Mouse (Mus musculus): Measurements from ENCODE around the gene Hrg.
"Not testable (repeated sequence)": the region's sequence is repeated elsewhere in the genome, so short reads cannot be mapped to it uniquely, and the experiment has no call there.

DNA sequence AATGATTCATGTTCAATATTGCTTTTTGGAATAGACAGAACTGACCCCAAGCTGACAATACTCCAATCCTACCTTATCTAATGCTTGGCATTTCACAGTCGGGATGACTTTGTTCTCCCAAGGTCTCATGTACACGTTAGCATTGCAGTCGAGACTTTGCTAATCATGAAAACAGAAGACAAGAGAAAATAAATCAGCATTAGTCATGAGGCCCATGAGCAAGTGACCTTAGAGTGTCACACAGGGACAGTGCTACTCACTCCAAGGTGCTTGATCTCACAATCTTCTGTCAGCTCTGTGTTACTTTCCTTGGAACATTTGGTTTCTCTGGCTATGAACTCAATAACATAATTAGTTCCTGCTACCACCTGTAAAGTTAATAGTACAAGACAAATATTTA is 46.1 kb downstream of the Hrg start:
- TF ChIP-seq POLR2A (IDR thresholded peaks at IDR 0.05; ENCODE audit: borderline replicate concordance, insufficient read depth, low read length); CTCF (IDR thresholded peaks at IDR 0.05; ENCODE audit: borderline replicate concordance, insufficient read depth, low read depth, low read length): not testable (repeated sequence)

All from cerebellum, adult 2 months (tissue).